Mouse (Mus musculus) heart, adult 11 months (tissue): ENCODE results near the gene Fads2.

Experiments
- DNase-seq: peaks from one replicate; pipeline ENCODE4 v3.0.0; 2022

Gene Fads2

GRCm38 (mm10) chr19:10101341-10102053, at the start of gene Fads2:
Gene Fads2, minus strand, starts transcription at chr19:10101746.
- DNase-seq = peak; percentile 99

GRCm38 (mm10) chr19:10149189-10149588, 47.6 kb upstream of the Fads2 start:
- DNase-seq = peak; percentile 91

- DNase-seq = peak; percentile 94
These were observed 47.0 kb upstream of the Fads2 start for GRCm38 (mm10) chr19:10148555-10148954.

- DNase-seq = peak; percentile 72
These were observed 42.9 kb upstream of the Fads2 start for GRCm38 (mm10) chr19:10144464-10144863.

GRCm38 (mm10) chr19:10143667-10144066, 42.1 kb upstream of the Fads2 start:
- DNase-seq = peak; percentile 31

GRCm38 (mm10) chr19:10139736-10140135, 38.2 kb upstream of the Fads2 start:
- peak; percentile 90 for DNase-seq

- DNase-seq = peak; percentile 97
These were observed 35.9 kb upstream of the Fads2 start for GRCm38 (mm10) chr19:10137423-10137822.

GRCm38 (mm10) chr19:10134692-10135091, 33.1 kb upstream of the Fads2 start:
- peak; percentile 97 for DNase-seq

- DNase-seq = peak; percentile 67
These were observed 28.0 kb upstream of the Fads2 start for GRCm38 (mm10) chr19:10129547-10129946.

- peak; percentile 79 for DNase-seq
These were observed 25.1 kb upstream of the Fads2 start for GRCm38 (mm10) chr19:10126479-10127250.

- no peak for DNase-seq
These were observed 22.5 kb upstream of the Fads2 start for GRCm38 (mm10) chr19:10123892-10124634.

GRCm38 (mm10) chr19:10122021-10122631, 20.6 kb upstream of the Fads2 start:
- no peak for DNase-seq

- DNase-seq = peak; percentile 55
These were observed 15.1 kb upstream of the Fads2 start for GRCm38 (mm10) chr19:10116641-10117040.

GRCm38 (mm10) chr19:10115373-10116158, 14.0 kb upstream of the Fads2 start:
- peak; percentile 55 for DNase-seq

GRCm38 (mm10) chr19:10112956-10113355, 11.4 kb upstream of the Fads2 start:
- peak; percentile 80 for DNase-seq

GRCm38 (mm10) chr19:10108666-10109065, 7.1 kb upstream of the Fads2 start:
- DNase-seq = peak; percentile 52

- no peak for DNase-seq
These were observed 6.6 kb upstream of the Fads2 start for GRCm38 (mm10) chr19:10108129-10108528.

GRCm38 (mm10) chr19:10107051-10107611, 5.6 kb upstream of the Fads2 start:
- no peak for DNase-seq

- DNase-seq = peak; percentile 4
These were observed 5.1 kb upstream of the Fads2 start for GRCm38 (mm10) chr19:10106634-10107033.

- DNase-seq = peak; percentile 70
These were observed 3.5 kb upstream of the Fads2 start for GRCm38 (mm10) chr19:10105034-10105493.

- DNase-seq = no peak
These were observed 2.7 kb upstream of the Fads2 start for GRCm38 (mm10) chr19:10104234-10104633.
